Mouse (Mus musculus) hindbrain, embryonic 12.5 days (tissue): Measurements from ENCODE around the gene Itgb1. TPM values are rescaled to one million over a fixed set of nuclear protein-coding genes. Genes with fewer than 3 reads are reported as not detected.

Experiments
- ATAC-seq: fragments of 200-750 bp; cut with Nextera tagmentation; 2 replicates; pipeline ENCODE4 v1.8.0; 2017; ENCODE audit warnings: moderate TSS enrichment; ENCODE audit not compliant: low FRiP score
- H3K27ac ChIP-seq: fragments of 300-500 bp; sonication (generic); 2 replicates; pipeline ENCODE4 v1.5.1; 2016; ENCODE audit warnings: mild to moderate bottlenecking
- H3K27me3 ChIP-seq: fragments of 300-500 bp; sonication (generic); 2 replicates; pipeline ENCODE4 v1.6.1; 2016; ENCODE audit warnings: mild to moderate bottlenecking
- H3K36me3 ChIP-seq: fragments of 300-500 bp; sonication (generic); 2 replicates; pipeline ENCODE4 v1.6.1; 2016; ENCODE audit warnings: mild to moderate bottlenecking
- H3K4me1 ChIP-seq: fragments of 300-500 bp; sonication (generic); 2 replicates; pipeline ENCODE4 v1.6.1; 2016
- H3K4me2 ChIP-seq: fragments of 300-500 bp; sonication (generic); replicated peaks from 2 replicates; pipeline ENCODE4 v1.6.1; 2016; ENCODE audit warnings: mild to moderate bottlenecking
- H3K4me3 ChIP-seq: fragments of 300-500 bp; sonication (generic); 2 replicates; pipeline ENCODE4 v1.5.1; 2016; ENCODE audit warnings: mild to moderate bottlenecking
- H3K9ac ChIP-seq: fragments of 300-500 bp; sonication (generic); 2 replicates; pipeline ENCODE4 v1.6.1; 2016; ENCODE audit warnings: mild to moderate bottlenecking, moderate library complexity
- H3K9me3 ChIP-seq: fragments of 300-500 bp; sonication (generic); replicated peaks from 2 replicates; pipeline ENCODE4 v1.6.1; 2016; ENCODE audit warnings: mild to moderate bottlenecking
- WGBS: fragments of 180-500 bp; shearing (Covaris S2); methylation state at CpG from one replicate; pipeline ENCODE4 v1.1.7; 2016; 5-methylcytosine and 5-hydroxymethylcytosine counted together
- polyA plus RNA-seq: library from polyadenylated mRNA; unstranded; fragments of >200 nt; fragmentation: Nextera tagmentation; extraction: Ambion mirVana; gene quantifications from 2 replicates; pipeline ENCODE4 v1.2.1, GENCODE M21; 2016

The Itgb1 gene
- polyA plus RNA-seq, result 183 and 203 TPM in 2 replicates

- Histone ChIP-seq H3K4me1 (peaks cover 25% of the 10 kb centered on the region), H3K27me3 (no peaks in the 10 kb centered on the region), H3K9me3 (no peaks in the 10 kb centered on the region), H3K4me2 (peak within 1 kb of the TSS; percentile 66), H3K4me3 (peak within 1 kb of the TSS; percentile 85), H3K9ac (peak within 1 kb of the TSS; percentile 97), H3K27ac (peak within 1 kb of the TSS; percentile 99), H3K36me3 (no peaks in the 10 kb centered on the region)
- under 1% methylated on average over 92 of the region's 113 CpGs for WGBS
- ATAC-seq, result peak; percentile 95
Observed at GRCm38 (mm10) chr8:128685507-128686428, at the start of gene Itgb1. TSS of gene Itgb1 (plus strand) at chr8:128685654.

DNA sequence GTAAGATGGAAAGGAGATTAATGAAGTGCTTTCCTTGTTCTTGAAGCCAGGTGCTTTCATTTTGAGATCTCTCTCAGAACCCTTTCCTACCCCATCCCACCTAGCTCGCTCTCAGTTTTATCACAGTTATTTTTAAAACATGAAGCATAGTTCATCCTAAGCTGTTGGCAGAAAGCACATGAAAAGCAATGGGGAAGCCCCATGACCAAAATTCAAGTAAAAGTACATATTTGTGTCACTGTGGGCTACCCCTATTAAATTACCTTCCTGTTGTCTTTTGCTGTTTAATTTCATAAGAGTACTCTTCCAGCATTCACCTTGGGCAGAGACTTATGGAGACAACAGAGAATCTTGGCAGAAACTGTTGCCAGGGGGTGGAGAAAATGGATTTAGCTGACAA is 42.4 kb upstream of the Itgb1 start:
- Histone ChIP-seq H3K27me3 (no peaks in the 10 kb centered on the region), H3K4me2 (no peak overlapping the region), H3K9ac (no peak overlapping the region), H3K36me3 (no peaks in the 10 kb centered on the region), H3K27ac (no peak overlapping the region), H3K9me3 (no peaks in the 10 kb centered on the region), H3K4me1 (no peaks in the 10 kb centered on the region), H3K4me3 (no peak overlapping the region)
- 83% methylated on average over 1 of the region's 1 CpGs for WGBS
- ATAC-seq, result no peak

- Histone ChIP-seq H3K27ac (no peak overlapping the region), H3K9ac (no peak overlapping the region), H3K27me3 (no peaks in the 10 kb centered on the region), H3K36me3 (no peaks in the 10 kb centered on the region), H3K4me3 (no peak overlapping the region), H3K4me1 (no peaks in the 10 kb centered on the region), H3K9me3 (no peaks in the 10 kb centered on the region), H3K4me2 (no peak overlapping the region)
- ATAC-seq, result no peak
Observed at GRCm38 (mm10) chr8:128645452-128645851, 40.0 kb upstream of the Itgb1 start.

DNA sequence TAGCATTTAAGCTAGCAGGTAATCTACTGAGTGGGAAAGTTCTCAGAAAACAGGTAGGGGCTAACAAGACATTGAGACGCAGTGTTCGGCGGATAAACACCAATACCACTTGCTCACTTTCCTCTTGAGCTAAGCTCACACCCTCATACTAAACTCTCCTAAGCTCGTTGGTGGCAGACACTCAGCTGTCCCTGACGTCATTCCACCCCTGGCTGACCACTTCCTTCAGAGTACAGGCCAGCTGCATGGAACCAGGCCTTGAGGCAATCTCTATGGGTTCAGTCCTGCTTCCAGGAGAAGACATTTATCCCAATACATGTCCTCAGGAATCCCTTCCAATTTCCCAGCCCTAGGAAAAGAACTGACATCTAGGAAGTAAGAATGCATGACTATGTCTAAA is 39.0 kb upstream of the Itgb1 start:
- no peak for ATAC-seq
- no peak overlapping the region for H3K27ac ChIP-seq
- H3K9ac ChIP-seq, result no peak overlapping the region
- H3K9me3 ChIP-seq, result no peaks in the 10 kb centered on the region
- H3K27me3 ChIP-seq, result no peaks in the 10 kb centered on the region
- WGBS, result 85% methylated on average over 5 of the region's 5 CpGs
- H3K36me3 ChIP-seq, result no peaks in the 10 kb centered on the region
- H3K4me1 ChIP-seq, result no peaks in the 10 kb centered on the region
- H3K4me3 ChIP-seq, result no peak overlapping the region
- H3K4me2 ChIP-seq, result no peak overlapping the region

DNA sequence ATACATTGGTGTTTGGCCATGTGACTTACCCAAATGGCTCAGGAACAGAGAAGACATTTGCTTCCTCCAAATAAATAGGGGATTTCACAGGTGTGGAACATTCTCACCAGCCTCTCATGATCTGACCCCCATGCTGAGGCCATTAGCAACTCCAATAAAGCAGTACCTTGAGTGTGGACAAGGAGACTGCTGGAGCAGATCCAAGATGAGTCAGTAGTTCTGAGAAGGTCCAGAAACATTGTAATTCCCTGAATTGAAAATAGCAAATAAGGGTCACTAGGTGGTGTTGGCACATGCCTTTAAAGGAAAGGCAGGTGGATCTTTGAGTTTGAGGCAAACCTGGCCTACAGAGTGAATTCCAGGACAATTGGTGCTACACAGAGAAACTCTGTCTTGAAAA is 37.4 kb upstream of the Itgb1 start:
- Histone ChIP-seq H3K4me3 (no peak overlapping the region), H3K4me2 (no peak overlapping the region), H3K36me3 (no peaks in the 10 kb centered on the region), H3K9me3 (no peaks in the 10 kb centered on the region), H3K27ac (no peak overlapping the region), H3K27me3 (no peaks in the 10 kb centered on the region), H3K4me1 (no peaks in the 10 kb centered on the region), H3K9ac (no peak overlapping the region)
- ATAC-seq, result no peak

- 91% methylated on average over 2 of the region's 2 CpGs for WGBS
- no peak for ATAC-seq
- Histone ChIP-seq H3K4me3 (no peak overlapping the region), H3K27me3 (no peaks in the 10 kb centered on the region), H3K27ac (no peak overlapping the region), H3K36me3 (no peaks in the 10 kb centered on the region), H3K9me3 (no peaks in the 10 kb centered on the region), H3K4me1 (peaks cover 15% of the 10 kb centered on the region), H3K4me2 (no peak overlapping the region), H3K9ac (no peak overlapping the region)
Observed at GRCm38 (mm10) chr8:128650331-128650855, 35.1 kb upstream of the Itgb1 start.

- Histone ChIP-seq H3K27ac (no peak overlapping the region), H3K27me3 (no peaks in the 10 kb centered on the region), H3K36me3 (no peaks in the 10 kb centered on the region), H3K4me3 (no peak overlapping the region), H3K9ac (no peak overlapping the region), H3K9me3 (no peaks in the 10 kb centered on the region), H3K4me2 (no peak overlapping the region), H3K4me1 (peaks cover 15% of the 10 kb centered on the region)
- ATAC-seq, result no peak
- whole genome bisulfite sequencing, result 51% methylated on average over 6 of the region's 6 CpGs
Observed at GRCm38 (mm10) chr8:128652399-128653109, 32.9 kb upstream of the Itgb1 start.

GRCm38 (mm10) chr8:128653642-128654364 is 31.7 kb upstream of the Itgb1 start:
- Histone ChIP-seq H3K4me2 (peak overlapping the region; percentile 46), H3K9me3 (no peaks in the 10 kb centered on the region), H3K9ac (no peak overlapping the region), H3K36me3 (no peaks in the 10 kb centered on the region), H3K4me1 (peaks cover 15% of the 10 kb centered on the region), H3K27me3 (no peaks in the 10 kb centered on the region), H3K27ac (peak overlapping the region; percentile 35), H3K4me3 (peak overlapping the region; percentile 16; the same call in 1 of the 2 replicates)
- ATAC-seq, result no peak
- 33% methylated on average over 5 of the region's 5 CpGs for WGBS

DNA sequence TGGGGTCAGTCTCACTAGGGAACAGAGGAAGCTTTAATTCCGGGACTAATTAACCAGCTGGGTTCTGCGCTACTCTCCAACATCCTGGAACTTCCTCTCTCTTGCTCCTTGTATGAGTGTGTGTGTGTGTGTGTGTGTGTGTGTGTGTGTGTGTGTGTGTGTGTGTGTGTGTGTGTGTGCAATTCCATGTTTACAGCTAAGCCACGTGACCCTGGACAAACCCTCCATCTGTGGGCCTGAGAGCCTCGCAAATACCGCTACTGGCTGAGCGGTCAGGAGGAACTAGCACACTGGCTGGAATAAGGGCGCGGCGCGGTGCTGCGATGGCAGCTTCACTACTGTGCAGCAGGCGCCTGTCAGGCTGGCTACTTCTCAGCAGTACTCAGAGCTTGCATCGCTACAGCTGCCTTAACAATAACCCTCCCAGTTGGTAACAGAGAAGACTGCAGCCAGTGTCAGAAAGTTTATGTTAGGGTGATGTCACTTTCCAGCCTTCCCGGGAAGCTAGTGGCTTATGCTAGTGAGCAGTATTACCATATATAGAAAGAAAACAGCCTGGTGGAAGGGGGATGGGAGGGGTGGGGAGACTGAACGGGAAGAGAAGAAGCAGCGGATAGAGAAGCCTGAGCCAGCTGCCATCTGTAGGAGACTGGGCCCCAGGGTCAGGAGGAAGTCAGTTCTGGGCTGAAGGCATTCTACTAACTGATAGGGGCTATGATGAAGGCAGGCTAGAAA is 30.9 kb upstream of the Itgb1 start:
- no peaks in the 10 kb centered on the region for H3K36me3 ChIP-seq
- H3K4me3 ChIP-seq, result peak overlapping the region; percentile 16
- 2% methylated on average over 16 of the region's 16 CpGs for WGBS
- ATAC-seq, result peak; percentile 91
- H3K4me2 ChIP-seq, result peak overlapping the region; percentile 46
- H3K9ac ChIP-seq, result peak overlapping the region; percentile 2
- peak overlapping the region; percentile 35 for H3K27ac ChIP-seq
- H3K27me3 ChIP-seq, result no peaks in the 10 kb centered on the region
- peaks cover 15% of the 10 kb centered on the region for H3K4me1 ChIP-seq
- H3K9me3 ChIP-seq, result no peaks in the 10 kb centered on the region

DNA sequence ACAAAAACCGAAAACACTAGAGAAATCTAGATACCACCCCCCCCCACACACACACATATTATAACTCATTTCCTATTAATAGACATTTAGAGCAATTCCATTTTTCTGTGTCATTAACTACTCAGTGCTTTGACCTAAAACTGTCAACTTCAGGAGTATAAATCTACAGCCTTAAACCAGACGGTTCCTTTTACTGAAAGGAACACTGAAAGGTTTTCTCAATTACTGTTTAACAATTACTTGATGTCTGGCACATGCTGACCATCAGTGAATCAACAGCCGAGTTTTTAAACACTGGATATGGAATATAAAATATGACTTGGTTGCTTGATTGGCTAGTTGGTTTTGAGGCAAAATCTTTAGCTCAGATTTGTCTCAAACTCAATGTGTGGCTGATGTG is 23.3 kb upstream of the Itgb1 start:
- Histone ChIP-seq H3K4me3 (no peak overlapping the region), H3K36me3 (no peaks in the 10 kb centered on the region), H3K27ac (no peak overlapping the region), H3K9me3 (no peaks in the 10 kb centered on the region), H3K4me2 (no peak overlapping the region), H3K9ac (no peak overlapping the region), H3K4me1 (no peaks in the 10 kb centered on the region), H3K27me3 (no peaks in the 10 kb centered on the region)
- no peak for ATAC-seq
- WGBS, result 72% methylated on average over 3 of the region's 3 CpGs

- Histone ChIP-seq H3K4me1 (no peaks in the 10 kb centered on the region), H3K9ac (no peak overlapping the region), H3K9me3 (no peaks in the 10 kb centered on the region), H3K36me3 (no peaks in the 10 kb centered on the region), H3K4me2 (no peak overlapping the region), H3K4me3 (no peak overlapping the region), H3K27ac (no peak overlapping the region), H3K27me3 (no peaks in the 10 kb centered on the region)
- 92% methylated on average over 2 of the region's 2 CpGs for WGBS
- no peak for ATAC-seq
Observed at GRCm38 (mm10) chr8:128662696-128663095, 22.8 kb upstream of the Itgb1 start.
